ENCODE assay signal across 24 mouse cellular contexts in the genomic region with DNA sequence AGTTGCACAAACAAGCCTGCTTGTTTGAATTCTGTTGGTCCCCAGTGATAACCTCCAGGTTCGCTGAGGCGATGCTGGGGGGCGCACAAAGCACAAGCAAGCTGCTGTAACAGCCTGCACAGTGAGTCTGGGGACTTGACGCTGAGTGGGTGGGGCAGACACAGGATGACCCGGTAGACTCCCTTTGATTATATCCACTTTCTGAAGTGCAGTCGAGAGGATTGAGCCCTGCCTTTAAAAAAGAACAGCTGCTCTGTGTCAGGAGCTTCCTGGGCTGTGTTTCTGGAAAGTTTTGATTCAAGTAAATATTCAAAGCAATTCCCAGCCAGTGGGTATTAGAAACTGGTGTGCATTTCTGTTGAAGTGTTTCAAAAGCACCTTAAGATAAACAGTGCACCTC.
DNase-seq lines count a peak whose midpoint lies in the region; ATAC-seq lines count a peak whose summit lies in the region.
"Had no signal": no experiment of that assay in that cellular context is flagged by ENCODE, and none has a peak within 500 bp of the region (broad histone marks: within the 10 kb centered on the region; RNA-seq: fewer than 3 reads in every experiment).

No protein-coding gene starts in this region.

- no peaks in the 10 kb centered on the region for H3K27me3 ChIP-seq in heart, embryonic 11.5 days (ENCODE audit: control insufficient read depth, insufficient read depth, low read length)
- H3K27me3 ChIP-seq in lung, embryonic 16.5 days (ENCODE audit: control insufficient read depth, insufficient read depth, low read depth, low read length): no peaks in the 10 kb centered on the region
- H3K27me3 ChIP-seq: heart, embryonic 12.5 days; limb, embryonic 13.5 days; midbrain, embryonic 15.5 days; neural tube, embryonic 15.5 days had no signal

- H3K27ac ChIP-seq in heart, embryonic 11.5 days (ENCODE audit: low read depth, low read length): no peak overlapping the region
- peak overlapping the region; percentile 47; the same call in 1 of the 2 replicates for H3K27ac ChIP-seq in lung, embryonic 16.5 days (ENCODE audit: low read length)
- H3K27ac ChIP-seq: hindbrain, embryonic 14.5 days; limb, embryonic 13.5 days; midbrain, embryonic 10.5 days; midbrain, embryonic 15.5 days; neural tube, embryonic 15.5 days had no signal

- no peak for DNase-seq in heart, postnatal 25 days (ENCODE audit: low spot score)
- peak; percentile 5 for DNase-seq in kidney, postnatal 14 days
- DNase-seq in kidney, adult 11 months: no peak
- DNase-seq in lung, postnatal 25 days (ENCODE audit: low spot score): no peak
- DNase-seq in gastrocnemius, postnatal 25 days: no peak
- DNase-seq: adrenal gland, postnatal 14 days; cerebellum, adult 11-12 months; cerebellum, adult 9-11 months; gastrocnemius, postnatal 36 days; heart, adult 18-20 months; retina, postnatal 1 day; right cerebral cortex, postnatal 14 days; thymus, postnatal 4 days had no signal

- H3K36me3 ChIP-seq in heart, embryonic 11.5 days (ENCODE audit: control insufficient read depth, insufficient read depth, low read length): no peaks in the 10 kb centered on the region
- no peaks in the 10 kb centered on the region for H3K36me3 ChIP-seq in lung, embryonic 16.5 days (ENCODE audit: control insufficient read depth, insufficient read depth, low read length)
- H3K36me3 ChIP-seq: heart, embryonic 12.5 days; limb, embryonic 13.5 days; midbrain, embryonic 10.5 days; midbrain, embryonic 15.5 days; neural tube, embryonic 15.5 days had no signal

- H3K4me1 ChIP-seq in heart, embryonic 11.5 days (ENCODE audit: control insufficient read depth, insufficient read depth, low read length): peaks cover 7% of the 10 kb centered on the region; the same call in 1 of the 2 replicates
- peaks cover 13% of the 10 kb centered on the region for H3K4me1 ChIP-seq in lung, embryonic 16.5 days (replicated peaks; ENCODE audit: control insufficient read depth, insufficient read depth, low read length)
- H3K4me1 ChIP-seq: limb, embryonic 13.5 days; midbrain, embryonic 10.5 days; midbrain, embryonic 15.5 days; neural tube, embryonic 15.5 days had no signal

- H3K9ac ChIP-seq in heart, embryonic 11.5 days (ENCODE audit: low read depth, low read length): no peak overlapping the region
- no peak overlapping the region for H3K9ac ChIP-seq in lung, embryonic 16.5 days (ENCODE audit: low read length)
- H3K9ac ChIP-seq: heart, embryonic 12.5 days; hindbrain, embryonic 14.5 days; limb, embryonic 13.5 days; midbrain, embryonic 15.5 days; neural tube, embryonic 15.5 days had no signal

- peak overlapping the region; percentile 24; the same call in 1 of the 2 replicates for H3K4me2 ChIP-seq in heart, embryonic 11.5 days
- peak overlapping the region; percentile 42 for H3K4me2 ChIP-seq in lung, embryonic 16.5 days (ENCODE audit: low read depth, low read length)
- H3K4me2 ChIP-seq: heart, embryonic 12.5 days; hindbrain, embryonic 14.5 days; limb, embryonic 13.5 days; liver, embryonic 11.5 days; midbrain, embryonic 15.5 days; neural tube, embryonic 15.5 days had no signal

- no peak overlapping the region for H3K4me3 ChIP-seq in heart, embryonic 11.5 days (ENCODE audit: low read depth, low read length)
- no peak overlapping the region for H3K4me3 ChIP-seq in lung, embryonic 16.5 days (ENCODE audit: low read length)
- H3K4me3 ChIP-seq: heart, embryonic 12.5 days; limb, embryonic 13.5 days; midbrain, embryonic 10.5 days; midbrain, embryonic 15.5 days; neural tube, embryonic 15.5 days had no signal

- H3K9me3 ChIP-seq in heart, embryonic 11.5 days (replicated peaks; ENCODE audit: control insufficient read depth, low read length): no peaks in the 10 kb centered on the region
- H3K9me3 ChIP-seq in lung, embryonic 16.5 days (ENCODE audit: control insufficient read depth, low read length): no peaks in the 10 kb centered on the region
- H3K9me3 ChIP-seq: heart, embryonic 12.5 days; limb, embryonic 13.5 days; midbrain, embryonic 10.5 days; midbrain, embryonic 15.5 days; neural tube, embryonic 15.5 days had no signal

- intact Hi-C loops in heart, postnatal 25 days (cut with DNase I): no loop called here

- no peak for ATAC-seq in heart, embryonic 11.5 days (replicated peaks; ENCODE audit: insufficient number of reproducible peaks, low FRiP score, low TSS enrichment)
- ATAC-seq in lung, embryonic 16.5 days (ENCODE audit: low read depth): peak; percentile 69
- ATAC-seq: forebrain, embryonic 14.5 days; inflammation-experienced regulatory T-cells, adult 6 months; midbrain, embryonic 15.5 days had no signal

- 9% methylated on average over 6 of the region's 6 CpGs for WGBS in heart, embryonic 11.5 days (ENCODE audit: insufficient replicate concordance)
- WGBS in lung, embryonic 16.5 days: 8% methylated on average over 6 of the region's 6 CpGs
